In genomic region chr8:11691284-11691683, GRCm38 (mm10) we compare ENCODE assay signal across 20 mouse cellular contexts. TPM values are rescaled to one million over a fixed set of nuclear protein-coding genes. Genes with fewer than 3 reads are reported as not detected.
"Had no signal": no experiment of that assay in that cellular context is flagged by ENCODE, and none has a peak within 500 bp of the region (broad histone marks: within the 10 kb centered on the region; RNA-seq: fewer than 3 reads in every experiment).

No protein-coding gene starts in this region.

- H3K4me3 ChIP-seq: layer of hippocampus, adult 2 months; limb, embryonic 12.5 days; liver, embryonic 13.5 days; neural tube, embryonic 13.5 days had no signal

- H3K27me3 ChIP-seq: limb, embryonic 12.5 days; liver, embryonic 13.5 days; neural tube, embryonic 13.5 days had no signal

- H3K4me2 ChIP-seq: limb, embryonic 12.5 days; liver, embryonic 13.5 days; neural tube, embryonic 13.5 days had no signal

- H3K9me3 ChIP-seq: limb, embryonic 12.5 days; liver, embryonic 13.5 days; neural tube, embryonic 13.5 days had no signal

- H3K4me1 ChIP-seq: neural tube, embryonic 13.5 days had no signal

- ATAC-seq: liver, postnatal 0 days had no signal

- DNase-seq: kidney, adult 9 months; kidney, postnatal 10 days; kidney, postnatal 4 days; liver; liver, embryonic 13.5 days; liver, postnatal 0 days; midbrain, embryonic 14.5 days; right cerebral cortex, postnatal 4 days; spleen, adult 18-20 months; thymus, adult 2 months; thymus, postnatal 25 days had no signal

- H3K27ac ChIP-seq: layer of hippocampus, adult 2 months; limb, embryonic 12.5 days; liver, embryonic 13.5 days; neural tube, embryonic 13.5 days had no signal

- H3K36me3 ChIP-seq: limb, embryonic 12.5 days; liver, embryonic 13.5 days; neural tube, embryonic 13.5 days had no signal

- H3K9ac ChIP-seq: limb, embryonic 12.5 days; liver, embryonic 13.5 days; liver, postnatal 0 days; neural tube, embryonic 13.5 days had no signal

RNA-seq across cellular contexts. Expression of gene 1700016D06Rik, which starts 9.6 kb away (rescaled TPM):
- total RNA-seq: layer of hippocampus, adult 2 months; layer of hippocampus, postnatal 10 days; left cerebral cortex, postnatal 36 days; monocyte, adult 5-6 weeks had no signal
- polyA plus RNA-seq: limb, embryonic 12.5 days; liver, embryonic 13.5 days; liver, postnatal 0 days; lung, embryonic 16.5 days; midbrain, embryonic 14.5 days; neural tube, embryonic 13.5 days; stomach, embryonic 14.5 days; thymus, adult 2 months; urinary bladder, adult 2 months had no signal
